Mouse (Mus musculus): ENCODE data around the gene Grin2a. TPM values are rescaled to one million over a fixed set of nuclear protein-coding genes. Genes with fewer than 3 reads are reported as not detected.
A peak's percentile ranks its signal among the peaks of the same experiment; 100 is the strongest.

Gene Grin2a
- polyA plus RNA-seq, 1 experiment = not detected

DNA sequence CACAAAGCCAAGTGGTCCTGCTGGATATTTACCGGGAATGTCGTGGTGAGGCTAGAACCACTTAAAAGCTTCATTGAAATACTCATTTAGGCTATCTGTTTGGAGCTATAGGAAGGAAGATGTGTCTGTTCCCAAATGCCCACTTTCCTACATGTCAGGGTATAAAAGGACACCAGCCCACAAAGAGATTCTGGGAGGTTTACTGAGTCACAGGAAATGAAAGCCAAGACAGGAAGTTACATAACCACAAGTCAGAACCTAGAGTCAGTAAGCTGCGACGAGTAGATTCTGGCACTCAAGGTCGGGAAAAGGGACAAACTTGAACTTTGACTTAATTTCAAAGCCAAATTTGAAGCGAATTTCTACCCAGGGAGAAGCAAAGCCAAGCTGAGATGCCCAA, 30.9 kb downstream of the Grin2a start:
- no peak for DNase-seq
- H3K4me1 ChIP-seq (ENCODE audit: control insufficient read depth, insufficient read depth, low read length) = no peaks in the 10 kb centered on the region
- no peak overlapping the region for H3K4me3 ChIP-seq (ENCODE audit: insufficient read depth, low read depth, low read length)
- no peaks in the 10 kb centered on the region for H3K36me3 ChIP-seq (ENCODE audit: control insufficient read depth, insufficient read depth, low read length)
- WGBS = 61% methylated on average over 6 of the region's 6 CpGs
- TF ChIP-seq POLR2A (IDR thresholded peaks at IDR 0.05; ENCODE audit: low read depth, low read length) = no peak
- no peak for TF ChIP-seq CTCF (conservative IDR thresholded peaks at IDR 0.05; ENCODE audit: insufficient read depth, insufficient read length, low read depth, low read length)
- no peaks in the 10 kb centered on the region for H3K27me3 ChIP-seq (replicated peaks; ENCODE audit: control insufficient read depth, insufficient read depth, low read length)
- H3K27ac ChIP-seq (ENCODE audit: insufficient read depth, low read depth, low read length) = no peak overlapping the region

DNA sequence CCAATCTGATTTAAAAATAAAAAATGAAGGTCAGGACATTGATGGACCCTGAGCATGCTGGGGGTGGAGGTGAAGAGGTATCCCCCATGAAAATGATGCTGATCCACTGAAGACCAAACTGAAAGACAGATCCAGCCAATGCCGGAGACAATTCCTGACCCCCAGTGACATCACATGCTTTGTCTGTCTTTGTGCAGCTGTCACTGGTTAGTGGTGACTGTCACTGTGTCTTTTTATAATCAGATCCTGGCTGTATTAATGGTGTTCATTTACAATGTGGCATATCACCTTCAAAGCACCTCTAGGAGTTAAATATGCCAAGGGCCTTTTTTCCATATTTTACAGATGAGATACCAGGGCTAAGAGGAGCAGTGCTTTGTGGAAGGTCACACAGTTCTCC, 32.9 kb downstream of the Grin2a start:
- DNase-seq = no peak
- Histone ChIP-seq H3K36me3 (ENCODE audit: control insufficient read depth, insufficient read depth, low read length) (no peaks in the 10 kb centered on the region), H3K27ac (ENCODE audit: insufficient read depth, low read depth, low read length) (no peak overlapping the region), H3K27me3 (replicated peaks; ENCODE audit: control insufficient read depth, insufficient read depth, low read length) (no peaks in the 10 kb centered on the region), H3K4me3 (ENCODE audit: insufficient read depth, low read depth, low read length) (no peak overlapping the region), H3K4me1 (ENCODE audit: control insufficient read depth, insufficient read depth, low read length) (no peaks in the 10 kb centered on the region)
- no peak for TF ChIP-seq CTCF (conservative IDR thresholded peaks at IDR 0.05; ENCODE audit: insufficient read depth, insufficient read length, low read depth, low read length)
- TF ChIP-seq POLR2A (IDR thresholded peaks at IDR 0.05; ENCODE audit: low read depth, low read length) = no peak
- 84% methylated on average over 1 of the region's 1 CpGs for WGBS

DNA sequence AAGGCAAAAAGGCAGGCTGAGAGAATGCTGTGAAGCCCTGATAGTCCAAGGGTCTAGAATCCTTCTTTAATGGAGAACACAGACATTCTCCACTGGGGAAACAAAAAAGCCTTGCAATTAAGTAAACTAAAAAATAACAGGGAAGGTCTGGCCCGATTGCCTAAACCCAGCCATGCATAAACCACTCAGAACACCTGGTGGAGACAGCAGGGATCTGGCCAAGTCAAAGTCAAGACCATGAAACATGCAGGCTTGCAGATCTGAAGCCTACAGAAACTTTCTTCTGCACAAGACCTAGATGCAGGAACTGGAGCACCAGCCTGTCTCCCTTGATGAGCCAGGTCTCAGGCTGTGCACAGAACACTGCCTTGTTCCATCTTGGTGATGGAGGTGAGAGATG, 36.0 kb downstream of the Grin2a start:
- no peak for TF ChIP-seq POLR2A (IDR thresholded peaks at IDR 0.05; ENCODE audit: low read depth, low read length)
- TF ChIP-seq CTCF (conservative IDR thresholded peaks at IDR 0.05; ENCODE audit: insufficient read depth, insufficient read length, low read depth, low read length) = no peak
- no peaks in the 10 kb centered on the region for H3K4me1 ChIP-seq (ENCODE audit: control insufficient read depth, insufficient read depth, low read length)
- no peak for DNase-seq
- H3K36me3 ChIP-seq (ENCODE audit: control insufficient read depth, insufficient read depth, low read length) = no peaks in the 10 kb centered on the region
- WGBS = 5% methylated on average over 1 of the region's 1 CpGs
- H3K4me3 ChIP-seq (ENCODE audit: insufficient read depth, low read depth, low read length) = no peak overlapping the region
- H3K27me3 ChIP-seq (replicated peaks; ENCODE audit: control insufficient read depth, insufficient read depth, low read length) = no peaks in the 10 kb centered on the region
- H3K27ac ChIP-seq (ENCODE audit: insufficient read depth, low read depth, low read length) = no peak overlapping the region

DNA sequence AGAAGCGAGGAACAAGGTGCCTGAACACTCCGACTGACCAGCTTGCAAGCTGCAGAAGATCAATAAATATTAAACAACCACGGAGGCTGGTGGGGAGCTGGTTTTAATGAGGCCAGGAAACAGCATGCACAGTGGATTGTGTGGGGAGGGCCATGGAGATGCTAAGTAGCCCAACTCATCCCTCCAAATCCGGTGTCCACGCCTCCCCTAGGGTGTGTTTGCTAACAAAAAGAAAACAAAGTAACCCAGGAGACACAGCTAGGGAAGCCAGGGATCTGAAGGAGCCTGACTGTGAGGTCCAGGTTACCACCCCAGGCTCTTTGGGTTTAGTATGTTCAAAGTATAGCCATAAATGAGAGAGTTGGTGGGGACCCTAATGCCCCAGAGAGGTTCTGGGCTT, 41.1 kb downstream of the Grin2a start:
- 51% methylated on average over 5 of the region's 5 CpGs for WGBS
- TF ChIP-seq CTCF (conservative IDR thresholded peaks at IDR 0.05; ENCODE audit: insufficient read depth, insufficient read length, low read depth, low read length) (no peak), POLR2A (IDR thresholded peaks at IDR 0.05; ENCODE audit: low read depth, low read length) (no peak)
- DNase-seq = no peak
- Histone ChIP-seq H3K27ac (ENCODE audit: insufficient read depth, low read depth, low read length) (no peak overlapping the region), H3K36me3 (ENCODE audit: control insufficient read depth, insufficient read depth, low read length) (no peaks in the 10 kb centered on the region), H3K4me1 (ENCODE audit: control insufficient read depth, insufficient read depth, low read length) (no peaks in the 10 kb centered on the region), H3K4me3 (ENCODE audit: insufficient read depth, low read depth, low read length) (no peak overlapping the region), H3K27me3 (replicated peaks; ENCODE audit: control insufficient read depth, insufficient read depth, low read length) (no peaks in the 10 kb centered on the region)

GRCm38 (mm10) chr16:9953396-9953831, 41.9 kb downstream of the Grin2a start:
- H3K4me1 ChIP-seq (ENCODE audit: control insufficient read depth, insufficient read depth, low read length) = no peaks in the 10 kb centered on the region
- no peak for DNase-seq
- no peaks in the 10 kb centered on the region for H3K27me3 ChIP-seq (replicated peaks; ENCODE audit: control insufficient read depth, insufficient read depth, low read length)
- no peak overlapping the region for H3K27ac ChIP-seq (ENCODE audit: insufficient read depth, low read depth, low read length)
- no peaks in the 10 kb centered on the region for H3K36me3 ChIP-seq (ENCODE audit: control insufficient read depth, insufficient read depth, low read length)
- TF ChIP-seq CTCF (conservative IDR thresholded peaks at IDR 0.05; ENCODE audit: insufficient read depth, insufficient read length, low read depth, low read length) (no peak), POLR2A (IDR thresholded peaks at IDR 0.05; ENCODE audit: low read depth, low read length) (no peak)
- no peak overlapping the region for H3K4me3 ChIP-seq (ENCODE audit: insufficient read depth, low read depth, low read length)
- WGBS = 82% methylated on average over 5 of the region's 5 CpGs

- 70% methylated on average over 3 of the region's 3 CpGs for WGBS
Measured at GRCm38 (mm10) chr16:9949250-9949649, 46.1 kb downstream of the Grin2a start.

DNA sequence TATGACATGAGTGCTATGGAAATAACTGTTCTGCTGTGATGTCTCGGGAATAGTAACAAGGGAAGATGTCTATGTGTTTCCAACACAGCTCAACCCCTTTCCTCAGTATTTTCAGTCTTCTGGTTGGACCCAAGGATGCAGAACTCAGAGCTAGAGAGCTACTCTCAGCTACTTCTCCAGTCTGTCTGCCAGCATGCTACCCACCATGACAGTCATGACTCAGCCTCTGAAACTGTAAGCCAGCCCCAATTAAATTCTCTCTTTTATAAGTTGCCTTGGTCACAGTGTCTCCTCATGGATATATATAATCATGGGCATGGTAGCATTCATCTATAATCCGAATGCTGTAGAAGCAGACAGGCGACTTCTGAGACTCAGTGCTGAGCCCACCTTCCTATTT, 47.9 kb downstream of the Grin2a start:
- Histone ChIP-seq H3K4me3 (ENCODE audit: insufficient read depth, low read depth, low read length) (no peak overlapping the region), H3K4me1 (ENCODE audit: control insufficient read depth, insufficient read depth, low read length) (no peaks in the 10 kb centered on the region; the same call in 1 of the 2 replicates), H3K27ac (ENCODE audit: insufficient read depth, low read depth, low read length) (no peak overlapping the region), H3K27me3 (replicated peaks; ENCODE audit: control insufficient read depth, insufficient read depth, low read length) (no peaks in the 10 kb centered on the region), H3K36me3 (ENCODE audit: control insufficient read depth, insufficient read depth, low read length) (no peaks in the 10 kb centered on the region)
- WGBS = 83% methylated on average over 3 of the region's 3 CpGs
- TF ChIP-seq CTCF (conservative IDR thresholded peaks at IDR 0.05; ENCODE audit: insufficient read depth, insufficient read length, low read depth, low read length) = no peak
- no peak for DNase-seq

More at GRCm38 (mm10) chr16:9949250-9949649, 46.1 kb downstream of the Grin2a start:
- no peak overlapping the region for H3K27ac ChIP-seq (ENCODE audit: insufficient read depth, low read depth, low read length)
- H3K36me3 ChIP-seq (ENCODE audit: control insufficient read depth, insufficient read depth, low read length) = no peaks in the 10 kb centered on the region
- no peaks in the 10 kb centered on the region; the same call in 1 of the 2 replicates for H3K4me1 ChIP-seq (ENCODE audit: control insufficient read depth, insufficient read depth, low read length)
- no peak for DNase-seq
- TF ChIP-seq CTCF (conservative IDR thresholded peaks at IDR 0.05; ENCODE audit: insufficient read depth, insufficient read length, low read depth, low read length) = no peak
- no peak for TF ChIP-seq POLR2A (IDR thresholded peaks at IDR 0.05; ENCODE audit: low read depth, low read length)
- H3K4me3 ChIP-seq (ENCODE audit: insufficient read depth, low read depth, low read length) = no peak overlapping the region
- no peaks in the 10 kb centered on the region for H3K27me3 ChIP-seq (replicated peaks; ENCODE audit: control insufficient read depth, insufficient read depth, low read length)

DNA sequence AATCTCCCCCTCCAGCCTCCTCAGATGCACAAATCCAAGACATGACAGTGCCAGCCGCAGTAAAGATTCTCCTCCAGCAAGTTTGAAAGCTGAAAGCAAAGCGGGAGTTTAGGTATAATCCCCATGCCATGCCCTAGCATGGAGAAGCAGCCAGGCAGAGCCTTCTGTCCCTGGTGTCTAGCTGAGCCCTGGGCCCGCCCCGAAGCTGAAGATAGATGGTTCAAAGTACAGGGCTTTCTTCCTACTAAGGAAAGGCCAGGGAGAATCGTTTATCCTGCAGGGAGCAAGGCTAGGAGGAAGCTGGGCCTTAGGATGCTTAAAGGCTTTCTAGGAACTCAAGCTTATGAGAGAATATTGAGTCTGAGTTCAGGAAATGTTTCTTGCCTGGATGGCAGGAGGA, 50.5 kb downstream of the Grin2a start:
- Histone ChIP-seq H3K4me3 (ENCODE audit: insufficient read depth, low read depth, low read length) (no peak overlapping the region), H3K27me3 (replicated peaks; ENCODE audit: control insufficient read depth, insufficient read depth, low read length) (no peaks in the 10 kb centered on the region), H3K27ac (ENCODE audit: insufficient read depth, low read depth, low read length) (no peak overlapping the region), H3K4me1 (ENCODE audit: control insufficient read depth, insufficient read depth, low read length) (no peaks in the 10 kb centered on the region; the same call in 1 of the 2 replicates), H3K36me3 (ENCODE audit: control insufficient read depth, insufficient read depth, low read length) (no peaks in the 10 kb centered on the region)
- WGBS = 43% methylated on average over 5 of the region's 5 CpGs
- TF ChIP-seq CTCF (conservative IDR thresholded peaks at IDR 0.05; ENCODE audit: insufficient read depth, insufficient read length, low read depth, low read length) = no peak
- no peak for TF ChIP-seq POLR2A (IDR thresholded peaks at IDR 0.05; ENCODE audit: low read depth, low read length)
- DNase-seq = peak; percentile 63
